Mouse (Mus musculus) small intestine, adult 2 months (tissue): Measurements from ENCODE around the gene 4930578G10Rik.

ENCODE experiments used
- CTCF ChIP-seq: fragments of 200-500 bp; IDR thresholded peaks from 2 replicates; pipeline ENCODE4 v1.5.1; 2012; ENCODE audit warnings: low read depth, mild to moderate bottlenecking, control low read depth, inconsistent platforms, low read length, moderate library complexity, mixed read lengths; ENCODE audit not compliant: insufficient replicate concordance, insufficient read length; ENCODE audit errors: extremely low read depth
- POLR2A ChIP-seq: fragments of 200-500 bp; IDR thresholded peaks from 2 replicates; pipeline ENCODE4 v1.6.1; 2012; ENCODE audit warnings: low read depth, mild to moderate bottlenecking, control low read depth, inconsistent platforms, low read length, moderate library complexity

- no peak for TF ChIP-seq CTCF
- no peak for TF ChIP-seq POLR2A
These were observed 142.3 kb downstream of the 4930578G10Rik start for GRCm38 (mm10) chr4:42877657-42878056.
